Mouse (Mus musculus) heart, embryonic 16.5 days (tissue): ENCODE data around the gene Crybg2. TPM values are rescaled to one million over a fixed set of nuclear protein-coding genes. Genes with fewer than 3 reads are reported as not detected.

Experiments used
- ATAC-seq: fragments of 200-750 bp; cut with Nextera tagmentation; replicated peaks from 2 replicates; pipeline ENCODE4 v1.8.0; 2017; ENCODE audit warnings: moderate number of reproducible peaks; ENCODE audit not compliant: insufficient read depth, low FRiP score; ENCODE audit errors: extremely low read depth
- H3K27ac ChIP-seq: fragments of 300-500 bp; sonication (generic); 2 replicates; pipeline ENCODE4 v1.5.1; 2014; ENCODE audit warnings: mild to moderate bottlenecking, low read length, control low read depth, moderate library complexity
- H3K27me3 ChIP-seq: fragments of 300-500 bp; sonication (generic); 2 replicates; pipeline ENCODE4 v1.6.1; 2014; ENCODE audit warnings: low read length, mixed read lengths; ENCODE audit not compliant: control insufficient read depth, insufficient read depth
- H3K36me3 ChIP-seq: fragments of 300-500 bp; sonication (generic); 2 replicates; pipeline ENCODE4 v1.6.1; 2014; ENCODE audit not compliant: control insufficient read depth, insufficient read depth
- H3K4me1 ChIP-seq: fragments of 300-500 bp; sonication (generic); 2 replicates; pipeline ENCODE4 v1.6.1; 2014; ENCODE audit warnings: low read length, mixed read lengths; ENCODE audit not compliant: control insufficient read depth, insufficient read depth
- H3K4me2 ChIP-seq: fragments of 300-500 bp; sonication (generic); 2 replicates; pipeline ENCODE4 v1.6.1; 2014; ENCODE audit warnings: low read depth, mild to moderate bottlenecking, control low read depth, low read length
- H3K4me3 ChIP-seq: fragments of 300-500 bp; sonication (generic); 2 replicates; pipeline ENCODE4 v1.5.1; 2014; ENCODE audit warnings: mild to moderate bottlenecking, control low read depth, low read length
- H3K9ac ChIP-seq: fragments of 300-500 bp; sonication (generic); 2 replicates; pipeline ENCODE4 v1.6.1; 2014; ENCODE audit warnings: low read length, control low read depth
- H3K9me3 ChIP-seq: fragments of 300-500 bp; sonication (generic); replicated peaks from 2 replicates; pipeline ENCODE4 v1.6.1; 2016; ENCODE audit warnings: low read length; ENCODE audit not compliant: control insufficient read depth
- WGBS: fragments of 180-500 bp; shearing (Covaris S2); extraction: QIAGEN DNeasy Blood & Tissue Kit; methylation state at CpG from one replicate; pipeline ENCODE4 v1.1.7; 2014; 5-methylcytosine and 5-hydroxymethylcytosine counted together
- polyA plus RNA-seq: library from polyadenylated mRNA; unstranded; fragments of >200 nt; fragmentation: Nextera tagmentation; extraction: Ambion mirVana; gene quantifications from 2 replicates; pipeline ENCODE4 v1.2.1, GENCODE M21; 2015

Crybg2 gene
- polyA plus RNA-seq, 1 experiment from 2014 or later, result 0.91 TPM

DNA sequence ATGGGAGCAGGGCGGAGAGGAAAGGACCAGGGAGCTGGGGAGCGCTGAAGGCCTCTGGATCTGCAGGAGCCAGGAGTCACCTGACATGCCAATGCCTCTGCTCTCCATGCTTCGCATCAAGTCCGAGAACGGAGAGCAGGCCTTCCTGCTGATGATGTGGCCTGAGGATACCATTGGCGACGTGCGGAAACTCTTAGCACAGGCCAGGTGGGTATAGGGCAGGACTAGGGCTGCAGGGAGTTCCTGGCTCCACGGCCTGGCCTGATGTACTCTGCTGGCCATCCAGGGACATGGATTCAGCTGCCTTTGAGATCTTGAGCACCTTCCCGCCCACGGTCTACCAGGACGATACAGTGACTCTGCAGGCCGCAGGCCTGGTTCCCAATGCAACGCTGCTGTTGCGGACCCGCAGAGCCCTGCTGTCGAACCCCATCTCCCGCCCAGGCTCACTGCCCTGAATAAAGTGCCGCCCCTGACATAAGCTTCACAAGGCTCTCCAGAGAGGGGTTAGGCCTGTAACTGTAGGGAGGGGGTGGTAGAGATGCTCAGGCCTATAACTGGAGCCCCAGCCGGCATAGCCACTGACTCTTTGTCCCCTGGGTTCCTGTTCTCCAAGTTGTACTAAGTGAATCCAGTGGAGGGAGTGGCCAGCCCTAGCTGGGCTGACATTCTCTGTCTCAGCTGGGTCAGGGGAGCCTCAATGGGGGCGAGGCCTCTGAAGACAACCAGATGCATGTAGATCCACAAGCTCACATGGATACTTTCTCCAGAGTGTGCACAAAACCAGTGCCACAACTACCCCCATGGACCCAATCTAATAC lies 65.9 kb downstream of the Crybg2 start:
- Histone ChIP-seq H3K36me3 (peaks cover 6% of the 10 kb centered on the region), H3K4me2 (no peak overlapping the region), H3K27ac (no peak overlapping the region), H3K4me1 (peaks cover 18% of the 10 kb centered on the region), H3K9me3 (no peaks in the 10 kb centered on the region), H3K4me3 (no peak overlapping the region), H3K27me3 (no peaks in the 10 kb centered on the region), H3K9ac (no peak overlapping the region)
- ATAC-seq, result no peak
- 86% methylated on average over 21 of the region's 21 CpGs for WGBS

DNA sequence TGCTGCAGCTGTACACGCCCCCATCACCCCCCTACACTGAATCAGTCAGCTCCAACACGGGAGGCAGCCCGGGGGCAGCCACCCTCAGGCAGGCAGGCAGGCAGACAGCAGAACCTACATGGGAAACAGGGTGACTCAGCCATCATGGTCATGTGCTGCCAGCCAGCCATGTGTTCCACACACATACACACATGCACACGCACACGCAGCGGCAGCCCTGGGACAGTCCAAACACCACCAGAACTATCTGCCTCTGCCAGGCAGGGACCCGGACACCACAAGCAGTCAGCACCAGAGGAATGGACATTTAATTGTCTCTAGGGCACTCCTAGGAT lies 66.5 kb downstream of the Crybg2 start:
- H3K4me3 ChIP-seq, result no peak overlapping the region; the same call in 1 of the 2 replicates
- 81% methylated on average over 7 of the region's 7 CpGs for WGBS
- no peak overlapping the region for H3K27ac ChIP-seq
- H3K4me1 ChIP-seq, result peaks cover 18% of the 10 kb centered on the region
- no peaks in the 10 kb centered on the region for H3K27me3 ChIP-seq
- H3K9ac ChIP-seq, result no peak overlapping the region
- peak overlapping the region; percentile 81; the same call in 1 of the 2 replicates for H3K4me2 ChIP-seq
- H3K36me3 ChIP-seq, result peaks cover 7% of the 10 kb centered on the region
- no peak for ATAC-seq
- no peaks in the 10 kb centered on the region for H3K9me3 ChIP-seq

DNA sequence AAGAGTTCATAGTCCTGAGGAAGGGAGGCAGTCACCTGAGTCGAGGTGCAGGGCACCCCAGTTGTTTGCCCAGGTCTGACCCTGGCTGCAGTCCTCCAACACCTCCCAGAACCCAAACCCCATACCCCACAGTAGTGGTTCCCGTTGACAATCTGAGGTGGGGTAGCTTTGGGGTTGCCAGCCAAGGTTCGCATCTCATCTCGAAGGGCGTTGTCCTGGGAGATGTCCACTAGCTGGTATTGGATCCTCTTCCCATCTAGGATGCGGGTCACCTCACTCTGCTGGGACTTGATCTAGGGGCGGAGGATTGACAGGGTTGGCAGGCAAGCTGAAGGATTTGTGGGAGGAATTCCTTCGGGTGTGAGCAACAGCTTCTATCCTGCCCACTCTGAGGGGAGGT lies 67.2 kb downstream of the Crybg2 start:
- H3K4me3 ChIP-seq, result peak overlapping the region; percentile 80
- H3K27ac ChIP-seq, result no peak overlapping the region; the same call in 1 of the 2 replicates
- WGBS, result 46% methylated on average over 8 of the region's 8 CpGs
- H3K9ac ChIP-seq, result peak overlapping the region; percentile 89
- peaks cover 18% of the 10 kb centered on the region for H3K4me1 ChIP-seq
- peaks cover 7% of the 10 kb centered on the region for H3K36me3 ChIP-seq
- no peak for ATAC-seq
- peak overlapping the region; percentile 81 for H3K4me2 ChIP-seq
- H3K27me3 ChIP-seq, result no peaks in the 10 kb centered on the region
- H3K9me3 ChIP-seq, result no peaks in the 10 kb centered on the region

DNA sequence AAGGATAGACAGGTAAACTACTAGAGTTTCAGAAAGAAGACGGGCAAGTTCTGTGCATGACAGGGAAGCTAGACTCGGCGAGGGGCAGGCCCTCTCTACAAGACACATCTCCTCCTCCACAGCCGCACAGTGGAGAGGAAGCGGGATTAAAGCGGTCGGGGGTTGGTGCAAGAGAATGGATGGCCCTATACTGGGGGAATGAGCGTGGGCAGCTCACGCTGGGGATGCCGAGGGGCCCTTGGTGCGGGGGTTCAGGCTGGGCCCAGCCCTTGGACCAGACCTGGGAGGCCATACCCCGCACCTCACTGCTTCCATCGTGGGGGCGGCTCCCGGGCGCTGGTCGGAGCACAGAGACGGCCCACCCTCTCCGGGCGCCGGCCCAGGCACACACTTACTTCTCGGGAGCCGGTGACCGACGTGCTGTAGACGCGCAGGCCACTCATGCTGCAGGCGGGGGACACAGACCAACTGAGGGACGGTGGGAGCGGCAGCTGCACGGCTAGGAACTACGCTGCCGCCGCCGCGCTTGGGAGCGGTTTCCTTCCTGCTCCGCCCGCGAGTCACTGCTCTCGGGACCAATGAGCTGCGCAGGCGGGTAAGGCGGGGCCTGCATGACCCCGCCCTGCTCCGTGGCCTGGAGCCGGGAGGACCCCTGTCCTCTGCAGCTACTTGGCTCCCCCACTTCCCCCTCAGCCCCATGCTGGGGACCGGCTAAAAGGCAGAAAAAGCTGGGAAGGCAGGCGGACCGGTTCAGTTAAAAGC lies 67.8 kb downstream of the Crybg2 start, which contains the start of gene Sh3bgrl3:
TSS of gene Sh3bgrl3 (minus strand) at position 569 of the 762 bp plus-strand sequence.
- H3K9ac ChIP-seq, result peak within 1 kb of the TSS; percentile 89
- under 1% methylated on average over 47 of the region's 50 CpGs for WGBS
- peak within 1 kb of the TSS; percentile 82 for H3K27ac ChIP-seq
- peak; percentile 96 for ATAC-seq
- H3K27me3 ChIP-seq, result no peaks in the 10 kb centered on the region
- H3K36me3 ChIP-seq, result peaks cover 7% of the 10 kb centered on the region
- H3K4me2 ChIP-seq, result peak within 1 kb of the TSS; percentile 81
- H3K9me3 ChIP-seq, result no peaks in the 10 kb centered on the region
- peak within 1 kb of the TSS; percentile 80 for H3K4me3 ChIP-seq
- peaks cover 18% of the 10 kb centered on the region for H3K4me1 ChIP-seq

DNA sequence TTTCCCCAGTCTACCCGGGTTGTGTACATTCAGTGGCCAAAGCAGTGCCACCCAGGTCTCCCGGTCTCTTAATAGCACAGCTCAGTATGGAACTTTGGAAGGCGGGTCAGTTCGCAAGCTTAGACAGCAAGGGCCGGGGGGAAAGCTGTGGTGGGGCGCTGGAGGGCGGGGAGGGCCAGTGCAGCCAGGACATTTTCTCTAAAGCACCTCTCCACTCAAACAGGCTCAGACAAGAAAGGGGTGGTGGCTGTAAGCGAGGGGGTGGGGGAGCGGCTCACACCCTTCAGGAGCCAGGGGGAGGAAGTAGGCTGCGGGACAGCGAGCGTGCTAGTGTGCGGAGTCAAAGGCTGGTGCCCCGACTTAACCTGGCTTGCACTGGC lies 68.4 kb downstream of the Crybg2 start:
- Histone ChIP-seq H3K4me1 (peaks cover 18% of the 10 kb centered on the region), H3K9me3 (no peaks in the 10 kb centered on the region), H3K27me3 (no peaks in the 10 kb centered on the region), H3K4me3 (peak overlapping the region; percentile 80), H3K36me3 (peaks cover 7% of the 10 kb centered on the region), H3K4me2 (peak overlapping the region; percentile 81), H3K27ac (peak overlapping the region; percentile 82), H3K9ac (peak overlapping the region; percentile 76)
- under 1% methylated on average over 14 of the region's 14 CpGs for WGBS
- ATAC-seq, result peak; percentile 61

DNA sequence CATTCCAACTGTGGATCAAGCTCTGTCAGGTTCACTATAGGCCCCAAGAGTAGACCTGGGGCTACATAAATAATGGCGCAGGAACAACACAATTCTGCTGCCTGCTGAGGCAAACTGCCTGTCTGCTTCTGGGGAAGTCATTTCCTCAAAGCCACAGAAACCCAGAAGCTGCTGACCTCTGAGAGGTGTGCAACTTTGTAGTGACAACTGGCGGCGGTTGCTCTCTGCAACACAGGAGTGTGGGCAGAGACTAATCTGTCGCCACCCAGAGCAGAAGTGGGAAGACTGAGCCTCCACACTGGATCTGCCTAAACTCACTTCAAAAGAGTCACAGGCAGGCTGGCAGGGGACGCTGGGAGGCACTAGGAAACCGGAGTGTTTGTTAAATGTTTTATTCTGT lies 68.9 kb downstream of the Crybg2 start:
- Histone ChIP-seq H3K4me2 (peak overlapping the region; percentile 81), H3K4me1 (peaks cover 16% of the 10 kb centered on the region), H3K27me3 (no peaks in the 10 kb centered on the region), H3K9me3 (no peaks in the 10 kb centered on the region), H3K9ac (peak overlapping the region; percentile 76), H3K36me3 (peaks cover 7% of the 10 kb centered on the region), H3K27ac (peak overlapping the region; percentile 82), H3K4me3 (peak overlapping the region; percentile 80)
- no peak for ATAC-seq
- 27% methylated on average over 6 of the region's 6 CpGs for WGBS

DNA sequence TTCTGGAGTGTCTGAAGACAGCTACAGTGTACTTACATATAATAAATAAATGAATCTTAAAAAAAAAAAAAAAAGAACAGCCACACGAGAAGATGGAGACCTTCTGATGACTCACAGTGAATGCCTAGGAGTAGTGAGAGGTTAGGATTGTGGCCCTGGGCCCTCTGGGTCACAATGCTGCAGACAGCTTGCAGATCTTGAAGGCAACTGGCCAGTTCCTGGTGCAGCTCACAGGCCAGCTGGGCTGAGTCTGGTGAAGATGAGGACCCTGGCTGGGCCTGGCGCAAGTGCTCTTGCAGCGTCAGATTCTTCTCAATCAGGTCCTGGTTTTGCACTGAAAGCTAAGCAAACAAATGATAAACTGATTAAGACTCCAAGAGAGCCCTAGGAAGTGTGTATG lies 71.5 kb downstream of the Crybg2 start:
- Histone ChIP-seq H3K4me3 (no peak overlapping the region), H3K9ac (no peak overlapping the region), H3K36me3 (peaks cover 7% of the 10 kb centered on the region), H3K4me2 (no peak overlapping the region), H3K4me1 (peaks cover 15% of the 10 kb centered on the region), H3K27me3 (no peaks in the 10 kb centered on the region), H3K27ac (no peak overlapping the region), H3K9me3 (no peaks in the 10 kb centered on the region)
- no peak for ATAC-seq
- WGBS, result 64% methylated on average over 3 of the region's 3 CpGs

DNA sequence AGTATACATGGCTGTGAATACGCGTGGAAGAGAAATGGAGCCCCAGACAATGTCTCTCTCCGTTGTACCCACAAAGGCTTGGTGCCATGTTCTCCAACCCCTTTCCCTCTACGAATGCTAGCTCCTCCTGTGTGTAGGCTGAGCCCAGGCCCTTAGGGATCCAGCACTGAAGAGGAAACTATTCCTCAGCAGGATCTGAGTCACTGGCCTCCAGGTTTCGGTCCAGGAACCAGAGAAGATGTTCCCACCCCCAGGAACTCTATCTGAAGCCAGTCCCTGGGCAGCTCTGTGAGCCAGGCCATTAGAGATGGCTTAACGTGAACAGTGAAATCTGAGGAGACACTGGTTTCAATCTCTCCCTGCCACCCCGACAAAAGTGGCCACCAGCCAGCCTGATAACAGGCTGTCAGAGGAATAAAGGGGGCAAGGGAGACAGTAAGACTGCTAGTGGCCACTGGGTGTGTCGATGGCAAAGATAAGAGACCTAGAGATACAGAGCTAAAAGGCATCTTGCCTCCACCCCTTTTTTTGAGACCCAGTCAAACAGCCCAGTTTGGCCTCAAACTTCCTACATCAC lies 72.0 kb downstream of the Crybg2 start:
- Histone ChIP-seq H3K4me1 (peaks cover 10% of the 10 kb centered on the region), H3K27ac (no peak overlapping the region), H3K9ac (no peak overlapping the region), H3K9me3 (no peaks in the 10 kb centered on the region), H3K36me3 (peaks cover 10% of the 10 kb centered on the region), H3K4me3 (no peak overlapping the region), H3K27me3 (no peaks in the 10 kb centered on the region), H3K4me2 (no peak overlapping the region)
- no peak for ATAC-seq
- WGBS, result 52% methylated on average over 8 of the region's 8 CpGs
